Mouse (Mus musculus) CD4-positive helper T cell, adult 2 months (primary cell): ENCODE data around the gene Coro6.

Experiments
- DNase-seq: peaks from one replicate; pipeline ENCODE4 v3.0.0-alpha.2; 2012; ENCODE audit warnings: low read depth, missing footprints, low spot score

Coro6 gene

GRCm38 (mm10) chr11:77462283-77463100, at the start of gene Coro6:
Coro6 (plus strand) TSS chr11:77462411.
- peak; percentile 44 for DNase-seq

- DNase-seq = no peak
Observed at GRCm38 (mm10) chr11:77414141-77414839, 47.9 kb upstream of the Coro6 start.

GRCm38 (mm10) chr11:77416212-77417000, 45.8 kb upstream of the Coro6 start:
- no peak for DNase-seq

GRCm38 (mm10) chr11:77418021-77418420, 44.2 kb upstream of the Coro6 start:
- no peak for DNase-seq

- no peak for DNase-seq
Observed at GRCm38 (mm10) chr11:77423175-77423859, 38.9 kb upstream of the Coro6 start.

GRCm38 (mm10) chr11:77428446-77428845, 33.8 kb upstream of the Coro6 start:
- no peak for DNase-seq

- no peak for DNase-seq
Observed at GRCm38 (mm10) chr11:77437026-77437425, 25.2 kb upstream of the Coro6 start.

- DNase-seq = no peak
Observed at GRCm38 (mm10) chr11:77440081-77440480, 22.1 kb upstream of the Coro6 start.

GRCm38 (mm10) chr11:77441020-77441419, 21.2 kb upstream of the Coro6 start:
- DNase-seq = no peak

GRCm38 (mm10) chr11:77442186-77443170, 19.7 kb upstream of the Coro6 start:
- no peak for DNase-seq

GRCm38 (mm10) chr11:77444939-77445338, 17.3 kb upstream of the Coro6 start:
- DNase-seq = no peak

GRCm38 (mm10) chr11:77446628-77447041, 15.6 kb upstream of the Coro6 start:
- DNase-seq = peak; percentile 70

GRCm38 (mm10) chr11:77449224-77449623, 13.0 kb upstream of the Coro6 start:
- DNase-seq = no peak

- DNase-seq = no peak
Observed at GRCm38 (mm10) chr11:77451670-77452069, 10.5 kb upstream of the Coro6 start.

- no peak for DNase-seq
Observed at GRCm38 (mm10) chr11:77453388-77453787, 8.8 kb upstream of the Coro6 start.

GRCm38 (mm10) chr11:77455770-77456510, 6.3 kb upstream of the Coro6 start:
- no peak for DNase-seq

- DNase-seq = no peak
Observed at GRCm38 (mm10) chr11:77456866-77457265, 5.3 kb upstream of the Coro6 start.

GRCm38 (mm10) chr11:77461856-77462255, 355 bp upstream of the Coro6 start:
- no peak for DNase-seq

GRCm38 (mm10) chr11:77463101-77463445, 862 bp downstream of the Coro6 start:
- no peak for DNase-seq

- DNase-seq = no peak
Observed at GRCm38 (mm10) chr11:77463786-77464185, 1.6 kb downstream of the Coro6 start.
